Mouse (Mus musculus) regulatory T cell (primary cell): ENCODE measurements around the gene Pnldc1.
"Not testable (repeated sequence)": the region's sequence is repeated elsewhere in the genome, so short reads cannot be mapped to it uniquely, and the experiment has no call there.

Experiments
- in situ Hi-C: fragments of 300-600 bp; cut with MboI, MseI; formaldehyde crosslinking; loops from one replicate; pipeline ENCODE4 v1.15.1; 2025; ENCODE audit warnings: high pct_unique_total_duplicates

Pnldc1 gene

DNA sequence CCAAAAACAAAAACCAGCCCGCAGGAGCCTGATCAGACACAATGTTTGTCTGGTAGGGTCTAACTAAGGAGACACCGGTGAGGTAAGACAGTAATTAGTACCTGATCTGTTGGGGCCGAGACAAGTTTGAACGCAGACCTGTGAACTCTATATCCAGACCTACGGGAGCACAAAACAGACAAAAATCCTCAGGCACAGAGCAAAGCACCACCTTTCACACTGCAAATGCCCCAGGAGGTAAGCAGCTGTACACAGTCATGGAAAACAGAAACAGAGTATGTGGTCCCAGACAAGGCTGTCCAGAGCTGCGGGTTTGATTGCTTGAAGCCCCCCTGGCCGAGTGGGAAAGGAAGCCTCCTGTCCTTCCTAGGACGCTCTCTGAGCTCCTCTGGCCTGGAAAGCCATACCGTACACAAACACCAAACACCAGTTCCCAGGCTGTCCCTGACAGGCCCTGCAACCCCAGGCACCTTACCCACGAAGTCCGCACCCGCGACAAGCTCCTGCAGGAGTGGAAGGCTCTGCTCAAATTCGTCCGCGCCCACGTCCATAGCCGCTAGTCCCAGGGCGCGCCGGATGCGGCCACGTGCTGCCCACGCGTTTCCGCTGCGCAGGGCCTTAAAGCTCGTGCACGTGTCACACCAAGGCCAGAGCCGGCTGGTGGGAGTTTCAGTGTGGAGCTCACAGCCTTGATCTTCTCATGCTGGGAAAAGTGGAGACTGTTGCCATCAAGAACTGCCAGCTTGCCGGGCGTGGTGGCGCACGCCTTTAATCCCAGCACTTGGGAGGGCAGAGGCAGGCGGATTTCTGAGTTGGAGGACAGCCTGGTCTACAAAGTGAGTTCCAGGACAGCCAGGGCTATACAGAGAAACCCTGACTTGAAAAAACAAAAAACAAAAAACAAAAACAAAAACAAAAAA, at the start of gene Pnldc1:
TSS of gene Pnldc1 (minus strand) at position 870 of the 920 bp plus-strand sequence.
- in situ Hi-C loops: loop anchor here (5.0 to 10.0 kb wide), 2 partner anchors 32 to 775 kb away; partner anchors contain the start of gene Mrgprh

DNA sequence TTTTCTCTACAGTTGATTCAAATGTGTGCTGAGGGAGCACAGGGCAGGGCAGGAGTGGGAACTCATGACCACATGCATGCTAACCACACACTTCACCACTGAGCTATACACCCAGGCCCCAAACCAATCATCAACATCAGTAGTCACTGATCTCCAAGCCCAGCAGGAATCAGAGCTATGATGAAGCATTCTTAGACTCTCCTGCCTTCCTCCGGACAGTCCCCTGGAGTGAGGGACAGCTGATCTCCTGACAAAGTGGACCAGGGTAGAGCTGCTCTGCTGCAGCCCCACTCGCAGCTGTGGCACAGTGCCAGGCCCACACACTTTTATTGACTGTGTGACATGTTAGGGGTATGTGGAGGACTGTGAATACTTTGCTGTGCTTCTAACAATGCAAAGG, 49.3 kb upstream of the Pnldc1 start:
- in situ Hi-C loops: not testable (repeated sequence)

GRCm38 (mm10) chr17:12956664-12957063, 46.6 kb upstream of the Pnldc1 start:
- in situ Hi-C loops: no loop called here

DNA sequence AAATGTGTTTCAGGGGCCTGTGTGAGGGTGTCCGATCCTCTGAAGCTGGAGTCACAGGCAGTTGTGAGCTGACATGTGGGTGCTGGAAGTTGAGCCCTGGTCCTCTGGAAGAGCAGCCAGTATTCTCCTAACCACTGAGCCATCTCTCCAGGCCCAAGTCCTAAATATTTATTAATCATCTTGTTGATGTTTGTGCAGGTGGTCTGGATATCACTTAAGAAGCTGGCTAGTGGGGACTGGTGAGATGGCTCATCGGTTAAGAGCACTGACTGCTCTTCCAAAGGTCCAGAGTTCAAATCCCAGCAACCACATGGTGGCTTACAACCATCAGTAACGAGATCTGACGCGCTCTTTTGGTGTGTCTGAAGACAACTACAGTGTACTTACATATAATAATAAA, 39.6 kb upstream of the Pnldc1 start:
- in situ Hi-C loops: no loop called here

GRCm38 (mm10) chr17:12942459-12943162, 32.6 kb upstream of the Pnldc1 start:
- in situ Hi-C loops: no loop called here

- in situ Hi-C loops: no loop called here
Observed at GRCm38 (mm10) chr17:12941543-12942260, 31.7 kb upstream of the Pnldc1 start.

DNA sequence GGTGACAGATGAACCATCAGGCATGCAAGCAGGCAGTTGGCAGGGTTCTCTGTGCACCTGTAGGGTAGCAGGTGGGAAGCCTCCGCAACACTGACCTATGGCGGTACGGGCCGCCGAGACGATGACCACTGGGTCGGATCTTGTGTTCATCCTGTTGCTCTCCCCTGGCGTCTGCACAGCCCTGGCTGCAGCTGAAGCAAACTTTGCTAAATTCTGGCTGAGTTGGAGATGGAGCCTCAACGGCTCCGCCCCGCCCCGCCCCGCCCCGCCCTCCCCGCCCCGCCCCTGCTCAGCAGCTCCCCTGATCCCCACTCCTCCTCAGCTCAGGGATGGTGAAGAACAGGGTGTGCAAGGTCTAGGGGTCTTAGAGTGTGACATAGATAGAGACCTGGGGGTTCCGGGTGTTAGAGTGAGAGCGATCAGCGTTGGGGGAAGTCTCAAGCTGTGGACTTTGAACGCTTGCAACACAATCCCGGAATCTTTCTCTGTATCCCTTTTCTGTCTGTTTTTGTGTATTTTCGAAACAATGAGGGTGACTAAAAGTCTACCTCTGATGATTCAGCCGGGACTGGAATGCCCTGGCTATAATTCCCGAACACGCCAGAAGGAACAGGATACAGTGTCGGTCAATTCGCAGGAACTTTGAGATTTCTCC, 30.2 kb upstream of the Pnldc1 start, which contains the start of gene Acat3:
TSS of gene Acat3 (minus strand) at position 450 of the 655 bp plus-strand sequence.
- in situ Hi-C loops: no loop called here

DNA sequence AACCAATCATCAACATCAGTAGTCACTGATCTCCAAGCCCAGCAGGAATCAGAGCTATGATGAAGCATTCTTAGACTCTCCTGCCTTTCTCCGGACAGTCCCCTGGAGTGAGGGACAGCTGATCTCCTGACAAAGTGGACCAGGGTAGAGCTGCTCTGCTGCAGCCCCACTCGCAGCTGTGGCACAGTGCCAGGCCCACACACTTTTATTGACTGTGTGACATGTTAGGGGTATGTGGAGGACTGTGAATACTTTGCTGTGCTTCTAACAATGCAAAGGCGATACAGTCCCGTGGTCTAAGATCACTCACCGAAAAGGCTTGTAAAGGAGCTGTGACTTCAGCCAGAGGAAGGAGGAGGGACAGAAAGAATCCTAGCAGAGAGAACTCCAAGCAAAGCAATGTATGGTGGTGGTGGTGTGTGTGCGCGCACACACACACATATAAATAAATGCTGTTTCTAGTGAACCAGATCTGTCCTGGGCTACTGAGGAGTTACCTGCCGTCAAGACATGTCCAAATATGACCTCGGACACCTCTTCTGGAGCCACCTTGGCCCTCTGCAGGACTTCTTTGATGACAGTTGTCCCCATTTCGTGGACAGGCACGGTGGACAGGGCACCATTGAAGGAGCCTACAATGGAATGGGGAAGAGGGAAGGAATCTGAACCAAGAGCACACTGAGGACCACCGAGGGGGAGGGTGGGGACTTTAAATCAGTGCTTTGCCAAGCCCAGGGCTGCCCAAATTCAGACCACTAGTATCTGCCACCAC, 29.5 kb upstream of the Pnldc1 start:
- in situ Hi-C loops: not testable (repeated sequence)

DNA sequence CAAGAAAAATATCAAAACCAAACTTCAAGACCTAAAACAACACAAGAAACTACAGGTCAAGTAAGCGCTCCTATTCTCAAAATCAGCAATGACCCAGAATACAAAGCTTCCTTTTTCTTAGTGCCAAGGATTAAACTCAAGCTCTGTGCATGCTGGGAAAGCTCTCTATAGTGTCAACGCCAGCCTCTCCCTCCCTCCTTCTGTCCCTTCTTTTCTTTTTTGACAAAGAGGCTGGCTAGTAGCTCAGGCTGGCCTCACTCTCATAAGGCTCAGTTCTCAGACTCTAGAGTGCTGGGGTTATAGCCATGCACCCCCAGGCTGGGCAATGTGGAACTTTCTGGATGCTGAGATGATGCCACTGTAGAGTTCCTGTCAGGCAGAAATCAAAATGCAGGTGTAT, 28.0 kb upstream of the Pnldc1 start:
- in situ Hi-C loops: no loop called here

DNA sequence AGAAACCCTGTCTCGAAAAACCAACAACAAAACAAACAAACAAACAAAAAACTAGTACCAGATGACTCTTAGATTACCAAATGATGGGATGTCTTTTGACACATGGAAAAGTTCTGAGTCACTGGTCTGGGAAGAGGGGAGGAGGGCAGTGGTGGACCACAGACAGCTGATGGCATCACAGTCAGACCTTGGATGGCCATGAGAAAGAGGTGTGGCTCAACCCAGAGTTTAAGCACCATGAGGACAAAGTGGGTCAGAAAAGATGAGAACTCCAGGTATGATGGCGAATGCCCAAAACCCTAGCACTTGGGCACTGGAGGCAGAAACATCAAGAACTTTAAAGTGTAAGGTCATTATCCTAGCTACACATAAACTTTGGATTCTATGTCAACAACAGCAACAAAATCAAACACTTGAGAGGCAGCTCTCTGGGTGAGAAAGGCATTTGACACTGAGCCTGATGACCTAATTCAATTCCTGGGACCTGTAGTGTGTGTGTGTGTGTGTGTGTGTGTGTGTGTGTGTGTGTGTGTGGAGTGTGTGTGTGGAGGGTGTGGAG, 27.5 kb upstream of the Pnldc1 start:
- in situ Hi-C loops: no loop called here

- in situ Hi-C loops: no loop called here
Observed at GRCm38 (mm10) chr17:12935719-12936118, 25.7 kb upstream of the Pnldc1 start.

GRCm38 (mm10) chr17:12931576-12931975, 21.5 kb upstream of the Pnldc1 start:
- in situ Hi-C loops: not testable (repeated sequence)

DNA sequence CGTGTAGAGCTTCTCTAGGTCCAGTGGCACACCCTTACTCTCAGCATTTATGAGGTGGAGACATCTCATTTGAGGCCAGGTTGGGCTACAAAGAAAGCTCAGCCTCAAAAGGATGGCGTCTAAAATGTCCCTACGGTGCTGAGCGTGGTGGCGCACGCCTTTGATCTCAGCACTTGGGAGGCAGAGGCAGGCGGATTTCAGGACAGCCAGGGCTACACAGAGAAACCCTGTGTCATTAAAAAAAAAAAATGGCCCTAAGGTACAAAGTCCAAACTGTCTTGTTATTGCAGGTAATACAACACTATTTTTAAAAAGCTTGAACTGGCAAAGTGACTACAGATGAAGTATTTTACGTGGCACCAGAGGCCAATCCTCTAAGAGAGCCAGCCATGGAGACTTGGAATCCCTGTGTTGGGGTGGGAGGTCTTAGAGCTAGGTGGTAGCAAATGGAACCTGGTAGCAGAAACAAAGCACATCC, 15.7 kb upstream of the Pnldc1 start:
- in situ Hi-C loops: no loop called here

DNA sequence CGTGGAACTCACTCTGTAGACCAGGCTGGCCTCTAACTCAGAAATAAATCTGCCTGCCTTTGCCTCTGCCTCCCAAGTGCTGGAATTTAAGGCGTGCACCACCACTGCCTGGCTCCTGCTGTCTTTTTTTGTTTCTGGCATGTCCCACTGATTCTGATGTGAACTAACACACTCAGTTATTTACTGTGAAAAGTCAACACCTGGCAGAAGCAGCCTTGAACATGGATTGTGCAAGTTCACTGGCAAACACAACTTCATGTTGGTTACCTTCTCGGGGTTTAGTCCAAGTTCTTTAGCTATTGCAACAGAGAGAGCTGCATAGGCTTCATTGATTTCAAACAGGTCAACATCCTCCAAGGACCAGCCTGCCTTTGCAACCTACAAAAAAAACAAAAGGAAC, 15.0 kb upstream of the Pnldc1 start:
- in situ Hi-C loops: no loop called here

DNA sequence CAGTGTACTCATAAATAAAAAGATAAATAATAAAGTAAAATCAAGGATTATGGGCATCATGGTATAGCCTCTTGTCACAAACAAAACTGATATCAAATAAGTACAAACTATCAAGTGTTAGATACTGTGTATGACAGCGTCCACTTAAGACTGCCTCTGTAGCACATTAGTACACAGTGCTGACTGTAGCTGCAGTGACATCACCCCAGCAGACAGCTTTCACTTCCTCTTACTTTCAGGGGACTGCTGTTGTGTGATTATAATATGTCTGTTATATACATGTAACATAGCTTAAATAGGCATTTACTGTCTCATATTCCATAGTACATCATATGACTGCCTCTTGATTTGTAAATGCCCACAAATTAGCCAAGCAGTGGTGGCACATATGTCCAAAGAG, 11.0 kb upstream of the Pnldc1 start:
- in situ Hi-C loops: loop anchor here (5.0 kb wide), 1 partner anchor 41 kb away; the partner anchor contains the start of gene Acat2

DNA sequence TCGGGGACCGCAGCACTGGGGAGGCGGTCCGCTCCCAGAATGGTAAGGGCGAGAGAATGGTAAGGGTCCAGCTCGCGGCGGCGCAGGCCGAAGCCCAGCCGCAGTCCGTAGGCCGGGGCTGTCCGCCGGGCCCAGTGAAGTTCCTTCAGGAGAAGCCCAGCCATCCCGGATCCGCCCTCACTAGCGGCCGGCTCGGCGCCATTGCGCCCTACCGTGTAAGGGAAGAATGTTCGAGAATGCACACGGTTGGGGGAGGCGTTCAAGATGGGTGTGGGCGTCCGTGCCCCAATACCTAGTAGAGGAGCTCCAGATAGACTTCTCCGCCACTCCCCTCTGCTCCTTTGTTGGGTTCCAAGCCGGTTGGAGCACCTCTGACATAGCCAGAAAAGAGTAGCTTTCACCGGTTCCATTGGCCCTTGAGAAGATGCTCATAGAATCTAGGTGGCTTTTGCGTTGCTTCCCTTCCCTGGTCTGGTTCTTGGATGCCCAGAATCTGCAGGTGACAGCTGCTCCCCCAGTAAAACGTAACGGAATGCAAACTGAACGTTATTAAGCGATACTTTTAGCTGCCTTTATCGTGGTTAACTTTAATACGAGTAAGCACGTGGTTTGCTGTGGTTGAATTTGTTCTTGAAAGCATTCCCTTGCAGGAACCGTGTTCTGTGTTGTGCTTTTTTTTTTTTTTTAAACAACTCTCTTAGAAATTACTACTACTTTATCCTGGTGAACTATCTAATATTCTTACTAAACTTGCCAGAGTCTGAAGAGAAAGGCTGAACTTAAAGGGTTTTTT, 6.8 kb upstream of the Pnldc1 start:
- in situ Hi-C loops: loop anchor here (10.0 kb wide), 1 partner anchor 768 kb away; no protein-coding TSS in a partner anchor

DNA sequence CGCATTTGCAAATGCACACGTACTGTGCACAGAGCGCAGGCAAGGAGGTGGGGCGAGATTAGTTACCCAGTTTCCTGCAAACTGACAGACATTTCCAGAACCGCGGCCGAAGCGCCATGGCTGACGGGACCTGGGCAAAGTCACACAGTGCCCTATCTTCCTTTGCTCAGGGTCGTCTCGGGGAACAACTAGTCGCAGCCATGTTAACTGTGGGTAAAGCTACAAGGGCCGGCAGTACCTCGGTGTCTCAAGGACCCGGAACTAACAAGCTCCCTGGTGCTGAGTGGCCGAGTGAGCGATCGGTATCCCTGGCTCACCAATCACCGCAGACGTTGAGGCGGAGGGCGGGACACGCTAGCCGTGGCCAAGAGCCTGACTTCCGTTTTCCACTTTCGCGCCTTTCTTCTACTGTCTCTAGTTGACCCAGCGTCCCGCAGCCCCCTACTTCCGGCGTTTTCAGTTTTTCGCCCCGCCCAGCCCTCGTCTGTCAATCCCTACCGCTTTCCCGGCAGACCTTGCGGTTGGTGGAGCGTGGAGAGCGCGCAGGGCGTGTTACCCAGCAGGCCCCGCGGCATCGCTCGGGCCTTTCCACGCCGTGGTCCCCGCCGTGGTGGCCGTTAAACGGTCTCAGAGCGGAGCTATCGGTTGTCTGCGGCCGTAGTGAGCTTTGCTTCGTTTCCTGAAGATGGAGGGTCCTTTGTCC, 6.0 kb upstream of the Pnldc1 start, which contains the start of gene Mrpl18:
TSS of gene Mrpl18 (minus strand) at position 465 of the 703 bp plus-strand sequence.
- in situ Hi-C loops: loop anchor here (10.0 kb wide), 1 partner anchor 769 kb away; no protein-coding TSS in a partner anchor

- in situ Hi-C loops: loop anchor here (10.0 kb wide), 1 partner anchor 769 kb away; no protein-coding TSS in a partner anchor
Observed at GRCm38 (mm10) chr17:12915488-12915880, 5.5 kb upstream of the Pnldc1 start, which contains the start of gene Tcp1. Gene Tcp1, plus strand, starts transcription at chr17:12915701.
